Mouse (Mus musculus): ENCODE measurements around the gene Cel.

Gene Cel

GRCm38 (mm10) chr2:28563303-28563702 lies at the start of gene Cel:
Gene Cel (minus strand): TSS chr2:28563403.
- DNase-seq (ENCODE audit: low read depth): no peak

- DNase-seq (ENCODE audit: low read depth): no peak
Observed at GRCm38 (mm10) chr2:28612436-28613063, 49.3 kb upstream of the Cel start.

- DNase-seq (ENCODE audit: low read depth): no peak
Observed at GRCm38 (mm10) chr2:28611407-28611787, 48.2 kb upstream of the Cel start.

DNA sequence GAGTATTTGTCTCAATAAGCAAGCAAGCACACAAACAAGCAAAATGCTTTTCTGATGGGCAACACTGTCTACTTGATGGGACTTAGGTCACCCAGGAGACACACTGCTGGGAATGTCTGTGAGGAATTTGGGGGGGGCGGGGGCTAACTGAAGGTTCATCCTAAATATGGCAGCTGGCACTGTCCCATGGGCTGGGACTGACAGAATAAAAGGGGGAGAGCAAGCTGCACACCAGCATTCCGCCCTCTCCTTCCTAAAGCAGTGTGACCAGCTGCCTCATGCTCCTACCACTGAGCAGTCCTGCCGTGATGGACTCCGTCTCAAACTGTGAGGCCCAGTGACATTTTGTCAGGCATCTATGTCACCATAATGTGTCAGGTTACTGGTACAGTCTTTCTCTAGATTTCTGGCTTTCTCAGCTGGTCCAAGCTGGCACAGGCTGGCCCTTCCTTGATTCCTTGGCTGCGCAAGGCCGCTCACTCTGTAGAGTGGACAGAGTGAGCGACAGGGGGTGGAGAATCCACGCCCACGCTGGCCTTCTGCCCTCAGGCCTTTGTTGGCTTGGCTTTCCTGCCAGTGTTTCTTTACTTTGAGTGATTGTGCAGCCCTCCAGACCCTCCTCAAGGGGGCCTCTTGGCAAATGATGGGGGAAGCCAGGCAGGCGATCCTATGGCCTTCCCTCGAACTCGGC lies 47.7 kb upstream of the Cel start:
- no peak for DNase-seq (ENCODE audit: low read depth)

DNA sequence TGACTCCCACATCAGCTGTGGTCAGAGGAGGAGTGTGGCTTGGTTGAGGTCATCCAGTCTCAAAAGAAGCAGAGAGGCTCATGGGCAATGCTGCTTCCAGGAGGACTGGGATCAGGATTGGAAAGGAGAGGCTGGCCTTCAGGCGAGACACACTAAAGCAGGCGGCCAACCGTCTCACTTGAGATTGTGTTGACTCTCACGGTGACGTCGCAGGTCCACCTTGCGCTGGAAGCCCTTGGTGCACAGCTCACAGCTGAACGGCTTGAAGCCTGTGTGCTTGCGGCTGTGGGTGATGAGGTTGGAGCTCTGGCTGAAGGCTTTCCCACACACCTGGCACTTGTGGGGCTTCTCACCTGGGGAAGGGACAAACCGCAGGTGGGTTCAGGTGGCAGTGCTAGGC lies 46.6 kb upstream of the Cel start:
- DNase-seq (ENCODE audit: low read depth): no peak

DNA sequence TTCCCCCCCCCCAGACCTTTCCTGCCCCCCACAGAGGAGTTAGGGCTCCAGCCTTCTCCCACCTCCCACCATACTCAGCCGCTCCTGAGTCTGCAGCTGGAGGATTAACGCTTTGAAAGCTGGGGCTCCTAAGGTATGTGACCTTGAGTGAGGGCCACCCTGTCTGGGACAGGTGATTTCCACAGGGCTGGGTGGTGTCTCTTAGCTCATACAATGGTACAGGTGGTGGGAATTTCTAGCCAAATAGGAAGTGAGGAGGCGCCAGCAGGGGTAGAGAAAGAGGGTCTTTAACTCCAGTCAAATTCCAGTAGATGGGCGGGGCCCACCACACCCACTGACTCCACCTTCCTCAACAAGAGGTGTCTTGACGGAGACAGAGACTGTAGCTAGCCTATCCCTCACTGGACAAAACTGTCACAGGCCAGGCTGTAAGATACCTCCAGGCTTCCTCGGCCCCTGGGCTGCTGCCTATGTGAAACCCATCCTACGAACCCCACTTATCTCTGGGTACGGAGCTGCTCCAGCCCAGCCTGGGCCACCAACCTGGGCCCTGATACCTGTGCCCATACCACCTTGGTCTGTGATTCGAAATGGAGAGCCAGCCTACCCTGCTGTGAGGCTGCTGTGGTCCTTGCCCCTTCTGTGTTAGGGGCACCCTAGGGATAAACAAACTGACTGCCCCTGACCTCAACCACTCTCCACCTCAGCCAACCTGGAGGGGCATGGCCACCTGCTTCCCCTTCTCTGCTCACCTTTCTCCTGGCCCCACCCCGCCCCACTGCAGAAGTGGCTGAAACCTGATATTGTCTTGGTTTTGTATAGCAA lies 44.4 kb upstream of the Cel start:
- no peak for DNase-seq (ENCODE audit: low read depth)

- DNase-seq (ENCODE audit: low read depth): no peak
Observed at GRCm38 (mm10) chr2:28606601-28607340, 43.6 kb upstream of the Cel start.

DNA sequence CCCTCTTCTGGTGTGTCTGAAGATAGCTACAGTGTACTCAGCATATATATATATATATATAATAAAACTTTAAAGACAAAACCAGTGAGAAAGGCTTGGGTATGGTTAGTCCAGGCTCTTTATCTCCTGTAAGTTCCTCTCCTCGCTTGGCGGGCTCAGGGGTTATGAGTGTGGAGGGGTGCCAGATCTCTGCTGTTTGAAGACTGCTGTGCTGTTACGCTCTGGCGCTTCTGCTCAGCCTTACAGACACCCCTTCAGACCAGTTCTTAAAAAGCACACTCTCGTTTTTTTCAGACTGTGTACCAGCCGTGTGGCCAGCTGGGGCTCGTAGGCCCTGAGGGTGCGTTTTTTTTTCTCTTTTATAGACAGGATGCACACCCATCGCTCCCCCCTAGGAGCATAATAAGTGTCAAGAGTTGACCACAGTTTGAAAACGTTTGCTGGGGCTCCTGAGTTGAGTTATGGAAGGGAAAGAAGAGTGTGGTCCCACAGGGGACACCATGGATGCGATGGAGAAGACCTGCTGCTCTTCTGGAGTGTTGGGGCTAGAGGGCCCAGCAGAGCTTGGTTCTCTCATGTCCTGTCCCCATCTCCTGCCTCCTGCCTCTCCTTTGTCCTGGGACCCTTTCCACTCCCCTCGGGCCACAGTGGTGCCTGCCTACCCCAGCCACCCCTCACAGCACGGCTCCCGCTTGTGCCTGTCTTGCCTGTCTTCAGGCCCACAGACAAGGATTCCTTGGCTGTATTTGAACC lies 42.8 kb upstream of the Cel start:
- no peak for DNase-seq (ENCODE audit: low read depth)

DNA sequence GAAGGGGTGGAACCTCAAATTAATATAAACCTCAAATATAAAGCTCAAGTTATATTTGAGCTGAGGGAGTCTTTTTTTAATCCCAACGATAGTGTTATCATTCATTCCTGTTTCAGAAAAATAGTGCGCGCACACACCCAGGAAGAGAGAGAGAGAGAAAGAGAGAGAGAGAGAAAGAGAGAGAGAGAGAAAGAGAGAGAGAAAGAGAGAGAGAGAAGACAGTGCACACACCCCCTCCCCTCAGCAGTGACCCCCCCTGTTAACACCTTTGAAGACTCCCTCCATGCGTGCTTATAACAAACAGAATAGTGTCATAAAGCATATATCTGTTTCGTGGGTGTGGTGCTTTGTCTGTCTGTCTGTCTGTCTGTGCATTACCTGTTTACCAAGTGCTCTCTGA lies 40.3 kb upstream of the Cel start:
- no peak for DNase-seq (ENCODE audit: low read depth)

DNA sequence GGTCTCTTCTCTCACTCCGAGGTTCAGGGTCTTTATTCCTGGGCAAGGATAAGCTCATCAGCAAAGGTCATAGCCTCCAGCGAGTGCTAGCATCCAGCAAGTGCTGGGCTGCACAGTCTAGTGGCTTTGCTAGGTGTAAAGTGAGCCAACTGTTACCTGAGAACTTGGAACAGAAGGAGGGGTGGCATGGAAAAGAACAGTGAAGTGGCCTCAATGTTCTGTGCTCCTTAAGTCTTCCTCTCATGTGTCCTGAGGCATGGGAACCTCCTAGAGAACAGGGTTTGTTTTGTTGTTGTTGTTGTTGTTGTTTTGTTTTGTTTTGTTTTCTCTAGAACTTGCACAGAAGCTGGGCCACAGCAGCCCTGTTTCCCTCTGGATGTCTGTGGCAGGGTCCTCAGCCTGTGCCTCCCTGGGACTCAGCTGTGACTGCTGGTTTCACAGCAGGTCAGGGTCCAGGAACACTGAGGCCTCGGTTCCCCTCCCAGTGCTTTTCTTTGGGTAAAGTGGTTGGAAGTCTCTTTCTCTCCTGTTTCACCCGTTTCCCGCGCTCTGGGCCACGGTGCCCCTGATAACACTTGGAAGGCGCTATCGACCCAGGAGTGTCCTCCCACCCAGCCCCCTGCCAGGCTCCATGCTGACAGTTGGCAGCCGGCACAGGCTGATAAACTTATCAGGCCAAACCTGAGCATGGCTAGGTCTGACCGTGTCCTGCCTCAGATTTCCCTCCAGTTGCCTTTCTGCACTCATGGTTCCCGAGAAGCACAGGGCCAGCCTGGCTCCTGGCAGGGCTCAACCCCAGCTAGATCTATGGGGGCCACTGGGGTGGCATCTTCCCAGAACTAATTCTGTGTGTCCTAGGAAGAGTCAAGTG lies 38.8 kb upstream of the Cel start:
- no peak for DNase-seq (ENCODE audit: low read depth)

DNA sequence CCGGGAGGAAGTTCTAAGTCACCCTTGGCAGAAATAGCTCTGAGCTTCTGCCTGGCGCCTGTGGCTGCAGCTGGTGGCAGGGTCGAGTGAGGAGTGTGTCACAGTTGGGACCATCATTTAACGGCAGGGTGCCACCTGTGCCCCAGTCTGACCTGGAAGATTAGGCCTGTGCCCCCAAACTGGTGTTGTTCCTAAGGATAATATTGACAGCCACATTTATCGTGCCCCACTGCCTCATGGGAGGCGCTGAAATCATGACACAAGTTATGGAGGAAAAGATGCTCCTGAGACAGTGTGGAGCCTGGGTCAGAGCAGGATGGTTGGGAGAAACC lies 36.3 kb upstream of the Cel start:
- DNase-seq (ENCODE audit: low read depth): no peak

- no peak for DNase-seq (ENCODE audit: low read depth)
Observed at GRCm38 (mm10) chr2:28598692-28599568, 35.7 kb upstream of the Cel start.

- DNase-seq (ENCODE audit: low read depth): no peak
Observed at GRCm38 (mm10) chr2:28597733-28598547, 34.7 kb upstream of the Cel start.

GRCm38 (mm10) chr2:28596998-28597397 lies 33.8 kb upstream of the Cel start:
- no peak for DNase-seq (ENCODE audit: low read depth)

GRCm38 (mm10) chr2:28596021-28596420 lies 32.8 kb upstream of the Cel start:
- no peak for DNase-seq (ENCODE audit: low read depth)

DNA sequence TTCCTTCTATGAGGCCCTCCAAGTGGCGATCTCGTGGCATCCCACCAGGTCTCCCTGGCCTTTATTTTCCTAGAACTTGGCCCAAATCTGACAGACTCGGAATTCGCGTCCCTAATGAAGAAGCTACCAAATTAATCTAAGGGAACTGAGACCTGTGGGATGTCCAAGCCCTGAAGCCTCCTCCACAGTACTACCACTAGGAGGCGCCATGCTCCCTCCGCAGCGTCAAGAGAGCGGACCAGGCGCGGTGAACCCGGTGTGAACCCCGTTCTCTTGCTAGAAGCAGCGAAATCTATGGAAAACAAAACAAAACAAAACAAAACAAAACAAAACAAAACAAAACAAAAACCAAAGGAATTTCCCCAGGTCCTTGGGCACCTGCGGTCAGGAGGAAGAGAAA lies 29.6 kb upstream of the Cel start:
- no peak for DNase-seq (ENCODE audit: low read depth)

DNA sequence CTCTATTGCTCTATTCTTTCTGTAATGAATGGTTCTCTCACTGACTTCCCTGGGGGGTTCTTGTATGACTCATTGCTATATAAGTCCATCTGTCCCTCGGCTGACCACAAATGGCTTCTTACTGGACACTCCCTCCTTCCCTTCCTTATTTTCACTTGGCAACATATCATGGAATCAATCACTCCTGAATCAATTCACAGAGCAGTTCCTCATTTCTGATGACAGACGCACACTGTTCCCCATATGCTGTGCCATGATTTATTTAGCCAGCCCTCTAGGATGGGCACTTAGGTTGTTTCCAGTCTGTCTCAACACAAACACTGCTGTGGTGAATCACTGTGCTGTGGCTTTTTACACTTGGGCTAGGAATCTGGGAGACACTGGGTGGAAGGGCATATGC lies 28.3 kb upstream of the Cel start:
- peak; percentile 55 for DNase-seq (ENCODE audit: low read depth)

- no peak for DNase-seq (ENCODE audit: low read depth)
Observed at GRCm38 (mm10) chr2:28588574-28588973, 25.4 kb upstream of the Cel start.

- DNase-seq (ENCODE audit: low read depth): no peak
Observed at GRCm38 (mm10) chr2:28585730-28586129, 22.5 kb upstream of the Cel start.

Data from fibroblast of lung, adult 2 months (primary cell).